Mouse (Mus musculus) kidney, adult 8-10 months (tissue): Measurements from ENCODE around the gene 2310061I04Rik.

Experiments
- DNase-seq, 2 experiments: peaks; one replicate each; pipeline ENCODE4 v3.0.0; 2022

The 2310061I04Rik gene

DNA sequence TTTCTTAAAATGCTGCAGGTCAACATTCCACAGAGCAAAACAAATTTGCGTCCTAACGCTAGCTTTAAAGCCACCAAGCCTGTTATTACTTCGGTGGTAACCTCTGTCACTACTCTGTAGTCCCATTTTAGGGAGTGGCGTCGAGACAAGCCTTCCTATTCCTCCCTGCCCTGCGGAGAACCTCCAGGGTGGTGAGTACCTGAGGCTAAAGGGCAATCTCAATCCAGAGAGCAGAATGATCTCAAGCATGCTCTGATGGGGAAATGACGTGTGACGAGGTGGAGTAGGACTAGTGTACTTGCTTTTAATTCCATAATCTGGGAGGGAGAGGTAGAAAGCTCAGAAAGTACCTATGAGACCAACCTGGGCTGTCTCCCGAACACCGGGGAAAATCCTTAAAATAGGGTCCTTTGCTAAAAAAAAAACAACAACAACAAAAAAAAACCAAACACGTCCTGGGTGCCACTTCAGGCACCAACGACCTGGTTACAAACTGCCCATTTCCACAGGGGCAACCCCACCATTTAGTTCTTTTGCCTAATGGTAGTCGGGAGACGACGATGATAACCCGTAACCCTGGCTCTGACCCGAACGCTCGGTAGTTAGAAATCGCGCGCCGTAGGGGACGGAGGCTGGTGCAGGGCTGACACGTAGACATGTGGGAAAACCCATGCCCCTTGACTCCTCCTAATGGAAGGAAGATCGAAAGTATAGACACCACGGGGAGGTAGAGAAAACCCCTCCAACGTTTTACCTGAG lies 18.5 kb upstream of the 2310061I04Rik start:
- DNase-seq = peak; percentile 63 to 65

DNA sequence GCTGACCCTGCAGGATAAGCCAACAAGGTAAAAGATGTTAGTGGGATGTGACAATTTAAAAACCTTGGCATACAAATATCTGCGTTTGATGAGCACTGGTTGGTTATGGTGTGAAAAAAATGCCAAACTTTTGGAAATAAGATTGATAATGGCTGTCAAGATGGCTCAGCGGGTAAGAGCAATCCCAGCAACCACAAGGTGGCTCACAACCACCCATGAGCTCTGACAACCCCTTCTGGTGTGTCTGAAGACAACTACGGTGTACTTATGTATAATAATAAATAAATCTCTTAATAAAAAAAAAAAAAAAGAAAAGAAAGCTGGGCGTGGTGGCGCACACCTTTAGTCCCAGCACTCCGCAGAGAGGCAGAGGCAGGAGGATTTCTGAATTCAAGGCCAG lies 17.7 kb upstream of the 2310061I04Rik start:
- no peak for DNase-seq

DNA sequence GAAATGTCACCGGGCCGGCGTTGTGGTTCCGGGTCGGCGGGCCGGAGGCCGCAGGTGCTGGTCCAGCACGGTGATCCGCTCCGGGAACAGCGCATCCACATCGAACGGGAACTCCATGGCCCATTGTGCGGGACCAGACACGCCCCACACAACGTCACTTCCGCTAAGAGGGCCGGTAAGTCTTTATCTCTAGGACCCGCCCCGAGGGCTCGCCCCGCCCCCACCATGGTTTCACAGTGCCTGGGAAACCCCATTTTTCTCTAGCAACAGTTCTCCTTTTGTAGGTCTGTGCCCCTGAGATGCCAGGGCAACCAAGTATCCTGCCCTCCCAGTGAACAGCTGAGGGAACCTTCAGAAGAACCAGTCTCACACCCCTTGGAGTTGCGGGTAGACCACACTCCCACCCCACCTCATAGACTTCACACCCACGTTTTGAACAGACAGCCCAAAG lies 12.7 kb upstream of the 2310061I04Rik start, which contains the start of gene Atat1:
TSS of gene Atat1 (minus strand) at position 157 of the 451 bp plus-strand sequence.
- peak; percentile 94 to 97 for DNase-seq

DNA sequence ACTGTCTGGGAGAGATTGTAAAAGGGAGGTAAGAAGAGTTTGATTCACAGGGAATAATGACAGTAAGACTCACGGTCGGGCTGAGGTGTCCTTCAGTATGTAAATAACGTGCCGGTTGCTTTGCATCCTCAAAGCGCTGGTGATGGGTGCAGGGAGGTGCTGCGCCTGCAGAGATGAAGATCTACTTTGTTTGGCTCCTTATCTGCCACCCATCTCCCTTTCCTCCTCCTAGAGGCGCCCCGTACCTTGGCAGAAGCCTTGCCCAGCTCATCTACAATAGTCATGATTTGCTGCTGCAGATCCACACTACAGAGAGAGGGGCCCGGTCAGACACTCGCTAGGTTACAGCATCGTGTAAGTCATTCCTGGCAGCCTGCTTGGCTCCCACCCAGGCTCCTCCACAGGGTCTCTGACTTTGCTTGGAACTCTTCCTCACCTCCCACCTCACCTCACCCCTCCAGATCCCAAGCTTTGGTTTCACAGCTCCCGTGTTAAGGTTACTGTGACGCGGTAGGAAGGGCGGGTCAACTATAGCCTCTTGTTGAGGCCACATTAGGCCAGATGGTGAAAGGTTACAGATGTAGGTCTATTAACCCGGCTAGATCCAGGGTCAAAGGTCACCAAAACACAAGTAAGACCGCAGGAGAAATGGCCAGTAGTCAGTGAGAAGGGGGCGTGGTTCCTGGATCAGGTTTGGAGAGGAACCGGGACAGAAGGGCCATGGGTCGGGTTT lies 12.1 kb upstream of the 2310061I04Rik start:
- DNase-seq = no peak

DNA sequence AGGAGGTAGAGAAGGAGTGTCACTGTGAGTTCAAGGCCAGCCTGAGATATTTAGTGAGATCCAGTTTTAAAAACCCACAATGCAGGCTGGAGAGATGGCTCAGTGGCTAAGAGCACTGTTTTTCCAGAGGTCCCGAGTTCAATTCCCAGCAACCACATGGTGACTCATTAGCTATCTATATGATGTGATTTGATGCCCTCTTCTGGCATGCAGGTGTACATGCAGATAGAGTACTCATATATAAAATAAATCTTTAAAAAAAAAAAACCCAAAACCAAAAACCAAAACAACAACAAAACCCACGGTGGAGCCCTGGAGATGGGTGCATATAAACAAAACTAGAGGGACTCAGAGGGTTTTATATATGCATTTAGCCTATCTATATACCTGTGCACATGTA lies 10.4 kb upstream of the 2310061I04Rik start:
- no peak for DNase-seq

GRCm38 (mm10) chr17:35905587-35905986 lies 8.4 kb upstream of the 2310061I04Rik start:
- DNase-seq = no peak

GRCm38 (mm10) chr17:35903992-35904355 lies 6.7 kb upstream of the 2310061I04Rik start:
- DNase-seq = no peak

DNA sequence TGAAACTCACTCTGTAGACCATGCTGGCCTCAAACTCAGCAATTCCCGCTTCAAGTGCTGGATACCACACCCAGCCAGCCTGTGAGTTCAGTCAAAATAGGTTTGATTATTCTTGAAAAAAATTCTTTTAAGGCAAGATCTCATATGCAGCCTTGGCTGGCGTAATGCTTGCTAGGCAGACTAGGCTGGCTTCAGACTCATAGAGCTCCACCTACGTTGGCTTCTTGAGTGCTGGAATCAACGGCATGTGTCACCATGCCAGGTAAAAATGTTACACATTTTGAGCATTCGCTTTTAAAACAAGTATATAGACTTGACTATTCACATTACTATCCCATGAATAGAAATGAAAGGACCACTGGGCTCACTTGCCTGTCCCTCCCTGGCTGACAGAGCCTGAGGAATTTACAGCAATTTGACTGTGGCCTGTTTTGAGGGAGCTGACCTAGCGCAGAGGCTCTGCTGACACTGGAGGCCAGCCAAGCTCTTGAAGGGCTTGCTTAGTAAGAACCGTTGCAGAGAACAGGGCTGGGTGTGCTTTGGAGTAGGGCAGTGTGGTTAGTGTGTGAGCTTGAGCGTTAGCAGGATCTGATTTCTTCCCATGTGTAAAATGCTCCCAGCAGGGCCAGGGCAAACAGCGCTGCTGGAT lies 6.2 kb upstream of the 2310061I04Rik start:
- peak; percentile 64 to 79 for DNase-seq

DNA sequence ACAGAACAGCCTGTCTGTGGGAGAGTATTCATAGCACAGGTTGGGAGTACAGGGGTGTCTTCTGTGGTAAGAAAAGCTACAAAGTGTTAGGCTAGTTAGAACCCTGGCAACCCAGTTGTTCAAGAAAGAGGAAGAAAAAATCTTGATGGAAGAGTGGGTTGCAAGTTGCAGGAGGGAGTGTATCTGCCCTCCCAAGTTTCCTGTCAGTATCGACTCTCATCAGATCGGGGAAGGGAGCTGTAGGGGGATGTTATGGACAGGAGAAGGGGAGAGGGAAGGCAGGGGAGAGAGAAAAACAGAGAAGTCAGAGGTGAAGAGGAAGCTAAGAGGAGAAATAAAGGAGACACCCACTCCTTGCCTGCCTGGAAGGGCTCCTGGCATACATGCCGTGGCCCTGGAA lies 3.4 kb upstream of the 2310061I04Rik start:
- DNase-seq = no peak

GRCm38 (mm10) chr17:35897644-35898573 lies 678 bp upstream of the 2310061I04Rik start:
- DNase-seq = peak in 1 of 2 experiments; percentile 34

GRCm38 (mm10) chr17:35887725-35888124 lies 9.5 kb downstream of the 2310061I04Rik start:
- DNase-seq = no peak

DNA sequence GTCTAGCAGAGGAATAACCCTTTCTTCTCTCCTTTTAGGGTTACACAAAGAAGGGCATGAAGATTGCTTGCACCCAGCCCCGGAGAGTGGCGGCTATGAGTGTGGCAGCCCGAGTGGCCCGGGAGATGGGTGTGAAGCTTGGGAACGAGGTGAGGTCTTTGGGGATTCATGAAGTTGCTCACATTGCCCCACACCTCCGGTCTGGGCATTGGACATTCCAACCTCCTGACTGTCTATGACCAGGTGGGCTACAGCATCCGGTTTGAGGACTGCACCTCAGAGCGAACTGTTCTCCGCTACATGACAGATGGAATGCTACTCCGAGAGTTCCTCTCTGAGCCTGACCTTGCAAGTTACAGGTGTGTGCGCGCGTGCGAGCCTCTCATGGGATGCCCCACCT lies 13.5 kb downstream of the 2310061I04Rik start:
- DNase-seq = no peak

DNA sequence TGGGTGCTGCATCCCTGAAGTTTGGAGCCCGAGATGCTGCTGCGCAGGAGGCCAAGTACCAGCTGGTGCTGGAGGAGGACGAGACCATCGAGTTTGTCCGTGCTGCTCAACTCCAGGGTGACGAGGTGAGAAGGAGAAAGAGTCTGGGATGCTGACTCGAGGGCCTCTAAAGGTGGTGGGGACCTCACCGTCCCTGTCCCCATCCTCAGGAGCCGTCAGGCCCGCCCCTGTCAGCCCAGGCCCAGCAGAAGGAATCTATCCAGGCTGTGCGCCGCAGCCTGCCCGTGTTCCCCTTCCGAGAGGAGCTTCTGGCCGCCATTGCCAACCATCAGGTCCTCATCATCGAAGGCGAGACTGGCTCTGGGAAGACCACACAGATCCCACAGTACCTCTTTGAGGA lies 14.3 kb downstream of the 2310061I04Rik start:
- DNase-seq = no peak

GRCm38 (mm10) chr17:35879245-35880057 lies 17.8 kb downstream of the 2310061I04Rik start, which contains the start of gene Dhx16:
Dhx16 (plus strand) TSS chr17:35879819.
- DNase-seq = peak; percentile 94 to 96

GRCm38 (mm10) chr17:35874721-35875120 lies 22.5 kb downstream of the 2310061I04Rik start:
- peak; percentile 39 to 52 for DNase-seq

DNA sequence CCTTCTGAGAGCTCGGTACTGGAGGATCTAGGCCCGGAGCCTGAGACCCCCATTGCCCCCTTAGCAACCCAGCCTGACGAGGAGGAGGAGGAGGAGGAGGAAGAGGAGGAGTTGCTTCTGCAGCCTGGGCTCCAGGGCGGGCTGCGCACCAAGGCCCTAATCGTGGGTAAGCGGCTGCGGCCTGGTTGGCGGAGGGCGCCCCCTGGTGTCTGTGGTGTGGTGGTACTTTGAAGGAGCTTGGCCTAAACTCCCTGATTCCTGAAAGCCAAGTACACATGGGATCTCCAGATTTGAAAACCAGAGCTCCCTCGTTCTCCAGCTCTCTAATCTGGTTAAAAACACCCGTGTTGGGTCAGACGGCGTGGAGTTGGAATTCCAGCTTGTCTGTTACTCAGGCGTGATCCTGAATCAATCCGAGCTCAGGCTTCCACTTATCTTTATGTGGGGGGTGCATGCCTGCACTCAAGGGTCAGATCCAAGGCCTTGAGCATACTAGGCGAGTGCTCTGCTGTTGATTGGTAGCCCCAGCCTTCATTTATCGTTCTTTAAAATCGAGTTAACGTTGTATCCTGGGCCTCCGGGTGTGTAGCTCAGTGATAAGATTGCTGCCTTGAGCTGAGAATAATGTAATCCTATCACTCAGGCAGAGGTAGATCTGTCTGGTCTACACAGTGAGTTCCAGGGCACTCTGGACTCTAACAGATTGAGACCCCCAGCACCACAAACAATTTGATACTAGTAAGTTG lies 23.3 kb downstream of the 2310061I04Rik start:
- peak; percentile 76 to 85 for DNase-seq

GRCm38 (mm10) chr17:35870884-35871696 lies 26.1 kb downstream of the 2310061I04Rik start:
- DNase-seq = no peak

GRCm38 (mm10) chr17:35870151-35870883 lies 26.9 kb downstream of the 2310061I04Rik start:
- DNase-seq = peak; percentile 57 to 60
